ENCODE assay signal across 9 mouse cellular contexts in genomic region chr7:25424429-25424828, GRCm38 (mm10). TPM values are rescaled to one million over a fixed set of nuclear protein-coding genes. Genes with fewer than 3 reads are reported as not detected.
DNase-seq lines count a peak whose midpoint lies in the region; ATAC-seq and TF ChIP-seq lines count a peak whose summit lies in the region.
"Had no signal": no experiment of that assay in that cellular context is flagged by ENCODE, and none has a peak within 500 bp of the region (broad histone marks: within the 10 kb centered on the region; RNA-seq: fewer than 3 reads in every experiment).

No protein-coding gene starts in this region.

- H3K27me3 ChIP-seq in CH12.LX (replicated peaks), result no peaks in the 10 kb centered on the region
- peaks cover 16% of the 10 kb centered on the region for H3K27me3 ChIP-seq in embryonic facial prominence, embryonic 15.5 days
- no peaks in the 10 kb centered on the region for H3K27me3 ChIP-seq in lung, postnatal 0 days (replicated peaks; ENCODE audit: insufficient read depth, low read length)

- intact Hi-C loops in heart, postnatal 36 days (cut with DNase I), result loop anchor here (1.0 to 2.0 kb wide), 3 partner anchors 55 to 176 kb away; no protein-coding TSS in a partner anchor

- TF ChIP-seq EP300 in CH12.LX (IDR thresholded peaks at IDR 0.05; ENCODE audit: low read length), result no peak
- no peak for TF ChIP-seq EP300 in lung, postnatal 0 days (IDR thresholded peaks at IDR 0.05)

- TF ChIP-seq RAD21 in CH12.LX (IDR thresholded peaks at IDR 0.05; ENCODE audit: low read depth, low read length), result peak; percentile 94

- DNase-seq in CH12.LX (ENCODE audit: extremely low read depth), result peak; percentile 86
- peak; percentile 78 to 86 for DNase-seq in adrenal gland, postnatal 36 days
- DNase-seq in heart, postnatal 36 days, result peak; percentile 84 to 85
- peak; percentile 66 to 83 for DNase-seq in layer of hippocampus, adult 8-10 months (ENCODE audit: low spot score in 2 of 2)
- DNase-seq in lung, postnatal 0 days (ENCODE audit: low spot score), result peak; percentile 89
- peak; percentile 89 for DNase-seq in retina, postnatal 1 day
- peak; percentile 58 to 69 for DNase-seq in thymus, postnatal 36 days

- no peak overlapping the region for H3K27ac ChIP-seq in CH12.LX (ENCODE audit: insufficient read depth, low read depth)
- H3K27ac ChIP-seq in embryonic facial prominence, embryonic 15.5 days (replicated peaks), result no peak overlapping the region
- H3K27ac ChIP-seq in lung, postnatal 0 days (ENCODE audit: low read length), result no peak overlapping the region
- H3K27ac ChIP-seq: limb, embryonic 12.5 days had no signal

- no peak overlapping the region for H3K4me2 ChIP-seq in CH12.LX (ENCODE audit: insufficient read depth, low read depth, poor library complexity, severe bottlenecking)
- no peak overlapping the region for H3K4me2 ChIP-seq in embryonic facial prominence, embryonic 15.5 days (replicated peaks)
- no peak overlapping the region for H3K4me2 ChIP-seq in lung, postnatal 0 days (replicated peaks; ENCODE audit: low read depth, low read length)
- H3K4me2 ChIP-seq: limb, embryonic 12.5 days had no signal

- no peaks in the 10 kb centered on the region for H3K79me2 ChIP-seq in CH12.LX (replicated peaks; ENCODE audit: control insufficient read depth, extremely low read depth, insufficient read depth, poor library complexity, severe bottlenecking)

- 27% methylated on average over 4 of the region's 4 CpGs for WGBS in embryonic facial prominence, embryonic 15.5 days
- 33% methylated on average over 4 of the region's 4 CpGs for WGBS in lung, postnatal 0 days

- dilution Hi-C loops in CH12.LX (cut with MboI; ENCODE audit: extremely low pct_ligation_motif_present, extremely low pct_unique_long_range_greater_than_20kb, low sequenced_read_pairs), result no loop called here

- peaks cover 5 to 21% of the 10 kb centered on the region in 2 experiments; a peak in 2 of 4 replicates for H3K4me1 ChIP-seq in CH12.LX (ENCODE audit: control insufficient read depth in 1 of 2, insufficient read depth in 2 of 2)
- H3K4me1 ChIP-seq in embryonic facial prominence, embryonic 15.5 days, result no peaks in the 10 kb centered on the region
- H3K4me1 ChIP-seq in lung, postnatal 0 days (ENCODE audit: insufficient read depth, low read depth, low read length), result no peaks in the 10 kb centered on the region
- H3K4me1 ChIP-seq: limb, embryonic 12.5 days had no signal

- peak; percentile 48 to 94 for TF ChIP-seq CTCF in CH12.LX (conservative IDR thresholded peaks at IDR 0.05 in 1 of 2, IDR thresholded peaks at IDR 0.05 in 1 of 2; ENCODE audit: low read depth in 2 of 2, low read length in 2 of 2)
- TF ChIP-seq CTCF in lung, postnatal 0 days (IDR thresholded peaks at IDR 0.05), result peak; percentile 94

- no peak for TF ChIP-seq POLR2A in CH12.LX (IDR thresholded peaks at IDR 0.05; ENCODE audit: low read depth, low read length)

- H3K4me3 ChIP-seq in CH12.LX (replicated peaks in 1 of 3; ENCODE audit: low read depth in 2 of 3, low read length in 2 of 3, poor library complexity in 1 of 3), result no peak overlapping the region
- no peak overlapping the region for H3K4me3 ChIP-seq in embryonic facial prominence, embryonic 15.5 days (replicated peaks)
- H3K4me3 ChIP-seq in lung, postnatal 0 days (ENCODE audit: low read depth, low read length), result no peak overlapping the region
- H3K4me3 ChIP-seq: limb, embryonic 12.5 days had no signal

- no peak overlapping the region for H3K9ac ChIP-seq in CH12.LX (ENCODE audit: insufficient read depth, low read depth)
- no peak overlapping the region for H3K9ac ChIP-seq in embryonic facial prominence, embryonic 15.5 days
- no peak overlapping the region for H3K9ac ChIP-seq in lung, postnatal 0 days (replicated peaks; ENCODE audit: low read depth)
- H3K9ac ChIP-seq: limb, embryonic 12.5 days had no signal

- ATAC-seq in embryonic facial prominence, embryonic 15.5 days (ENCODE audit: insufficient number of reproducible peaks, low FRiP score, low TSS enrichment, low read depth), result 0 out of 2 replicates have a peak, but pooled peaks have one; percentile 44
- peak; percentile 61 for ATAC-seq in lung, postnatal 0 days

- H3K36me3 ChIP-seq in CH12.LX (replicated peaks in 1 of 2; ENCODE audit: control insufficient read depth in 1 of 2, insufficient read depth in 1 of 2, low read length in 1 of 2), result no peaks in the 10 kb centered on the region
- no peaks in the 10 kb centered on the region for H3K36me3 ChIP-seq in embryonic facial prominence, embryonic 15.5 days
- H3K36me3 ChIP-seq in lung, postnatal 0 days (ENCODE audit: insufficient read depth, low read length), result no peaks in the 10 kb centered on the region
- H3K36me3 ChIP-seq: limb, embryonic 12.5 days had no signal

- H3K9me3 ChIP-seq in CH12.LX (replicated peaks; ENCODE audit: low read length), result no peaks in the 10 kb centered on the region
- H3K9me3 ChIP-seq in embryonic facial prominence, embryonic 15.5 days (replicated peaks), result no peaks in the 10 kb centered on the region
- no peaks in the 10 kb centered on the region for H3K9me3 ChIP-seq in lung, postnatal 0 days (ENCODE audit: low read length)
- H3K9me3 ChIP-seq: limb, embryonic 12.5 days had no signal

- in situ Hi-C loops in CH12.LX (cut with MboI; ENCODE audit: low pct_ligation_motif_present, low pct_unique_long_range_greater_than_20kb, low sequenced_read_pairs), result no loop called here

TF ChIP-seq in CH12.LX, 34 proteins besides CTCF, POLR2A, EP300 and RAD21:
- TF ChIP-seq ZC3H11A (IDR thresholded peaks at IDR 0.05; ENCODE audit: low read depth, low read length), result peak; percentile 95
- 0 out of 2 replicates have a peak, but pooled peaks have one; percentile 56 for TF ChIP-seq MYC (IDR thresholded peaks at IDR 0.05; ENCODE audit: low read depth, low read length)
- TF ChIP-seq SIN3A (IDR thresholded peaks at IDR 0.05; ENCODE audit: low read length), result 0 out of 2 replicates have a peak, but pooled peaks have one; percentile 25
- TF ChIP-seq JUND (conservative IDR thresholded peaks at IDR 0.05; ENCODE audit: low read depth, low read length), result peak; percentile 58; the same call in 1 of the 2 replicates
- TF ChIP-seq TBP (conservative IDR thresholded peaks at IDR 0.05; ENCODE audit: low read depth, low read length), result no peak
- peak; percentile 99 for TF ChIP-seq SMC3 (IDR thresholded peaks at IDR 0.05; ENCODE audit: low read depth, low read length)

RNA-seq across cellular contexts. Expression of gene Cxcl17, which starts 11.7 kb away (rescaled TPM):
- not detected in 2 replicates for total RNA-seq in CH12.LX (2012; rRNA removed)
- not detected in 2 replicates for total RNA-seq in CH12.LX (2014; rRNA removed)
- polyA plus RNA-seq in CH12.LX (2012; ENCODE audit: insufficient read length, low read depth), result not detected in 2 replicates
- total RNA-seq in adrenal gland, postnatal 36 days (2021), result not detected
- polyA plus RNA-seq in embryonic facial prominence, embryonic 15.5 days (2015; fragmentation: Nextera tagmentation; extraction: Ambion mirVana), result 1.9 and 4.3 TPM in 2 replicates
- total RNA-seq in heart, postnatal 36 days (2021), result not detected
- not detected for total RNA-seq in layer of hippocampus, adult 8-10 months (2022)
- polyA plus RNA-seq in lung, postnatal 0 days (2015; fragmentation: Nextera tagmentation; extraction: Ambion mirVana), result 31.9 and 38.1 TPM in 2 replicates

RNA-seq across cellular contexts. Expression of gene Lipe, which starts 25.9 kb away (rescaled TPM):
- total RNA-seq in CH12.LX (2012; rRNA removed) (2.7 and 3.4 TPM in 2 replicates), CH12.LX (2014; rRNA removed) (2.3 and 2.8 TPM in 2 replicates)
- 5.9 and 6.4 TPM in 2 replicates for polyA plus RNA-seq in CH12.LX (2012; ENCODE audit: insufficient read length, low read depth)
- total RNA-seq in adrenal gland, postnatal 36 days (2021), result 100 to 1,000 TPM; 342 to 355 TPM
- 8.3 and 10.2 TPM in 2 replicates for polyA plus RNA-seq in embryonic facial prominence, embryonic 15.5 days (2015; fragmentation: Nextera tagmentation; extraction: Ambion mirVana)
- total RNA-seq in heart, postnatal 36 days (2021), result 10 to 100 TPM; 53.3 to 57.8 TPM
- 10 to 100 TPM in 1 of 4 experiments, 1 to 10 TPM in 3; 7.1 to 10.3 (median 9.0) TPM for total RNA-seq in layer of hippocampus, adult 8-10 months (2022)
- 19.8 and 21.4 TPM in 2 replicates for polyA plus RNA-seq in lung, postnatal 0 days (2015; fragmentation: Nextera tagmentation; extraction: Ambion mirVana)

RNA-seq across cellular contexts. Expression of gene Ceacam1, which starts 53.0 kb away (rescaled TPM):
- total RNA-seq in CH12.LX (2012; rRNA removed), result 3.1 TPM in 2 replicates
- total RNA-seq in CH12.LX (2014; rRNA removed), result 4.7 and 5.9 TPM in 2 replicates
- 19.2 and 25.1 TPM in 2 replicates for polyA plus RNA-seq in CH12.LX (2012; ENCODE audit: insufficient read length, low read depth)
- total RNA-seq in adrenal gland, postnatal 36 days (2021), result 10 to 100 TPM in 1 of 2 experiments, 1 to 10 TPM in 1; 9.6 to 19.9 TPM
- polyA plus RNA-seq in embryonic facial prominence, embryonic 15.5 days (2015; fragmentation: Nextera tagmentation; extraction: Ambion mirVana), result 6.7 and 7.1 TPM in 2 replicates
- total RNA-seq in heart, postnatal 36 days (2021), result 10 to 100 TPM; 12.0 to 15.8 TPM
- total RNA-seq in layer of hippocampus, adult 8-10 months (2022), result 1 to 10 TPM; 2.3 to 5.1 (median 2.8) TPM
- polyA plus RNA-seq in lung, postnatal 0 days (2015; fragmentation: Nextera tagmentation; extraction: Ambion mirVana), result 21.7 and 23.5 TPM in 2 replicates

RNA-seq across cellular contexts. Expression of gene Cnfn, which starts 54.9 kb away (rescaled TPM):
- not detected in 2 replicates for total RNA-seq in CH12.LX (2012; rRNA removed)
- total RNA-seq in CH12.LX (2014; rRNA removed), result not detected in 2 replicates
- not detected in 2 replicates for polyA plus RNA-seq in CH12.LX (2012; ENCODE audit: insufficient read length, low read depth)
- total RNA-seq in adrenal gland, postnatal 36 days (2021), result not detected
- 382 and 413 TPM in 2 replicates for polyA plus RNA-seq in embryonic facial prominence, embryonic 15.5 days (2015; fragmentation: Nextera tagmentation; extraction: Ambion mirVana)
- not detected for total RNA-seq in heart, postnatal 36 days (2021)
- under 1 TPM in 1 of 4 experiments, not detected in 3; 0.73 TPM for total RNA-seq in layer of hippocampus, adult 8-10 months (2022)
- not detected in 2 replicates for polyA plus RNA-seq in lung, postnatal 0 days (2015; fragmentation: Nextera tagmentation; extraction: Ambion mirVana)
- polyA plus RNA-seq: limb, embryonic 12.5 days had no signal

Comparison
In these comparisons a context has a peak if more than half of its experiments do, and no peak if none do; other contexts are left out.
1. RNA of gene Lipe, which starts 25.9 kb away (total RNA-seq): 342 to 355 TPM in adrenal gland, postnatal 36 days; 53.3 to 57.8 TPM in heart, postnatal 36 days, 7.1 to 10.3 TPM in layer of hippocampus, adult 8-10 months and 2.3 to 3.4 TPM in CH12.LX; every median in the first group is over 4 times any median in the second.
2. Peak in every context shown above with its lines, with median percentiles within 50 percentile points of each other: DNase-seq.